8 mouse cellular contexts compared by ENCODE assay signal in the genomic region with DNA sequence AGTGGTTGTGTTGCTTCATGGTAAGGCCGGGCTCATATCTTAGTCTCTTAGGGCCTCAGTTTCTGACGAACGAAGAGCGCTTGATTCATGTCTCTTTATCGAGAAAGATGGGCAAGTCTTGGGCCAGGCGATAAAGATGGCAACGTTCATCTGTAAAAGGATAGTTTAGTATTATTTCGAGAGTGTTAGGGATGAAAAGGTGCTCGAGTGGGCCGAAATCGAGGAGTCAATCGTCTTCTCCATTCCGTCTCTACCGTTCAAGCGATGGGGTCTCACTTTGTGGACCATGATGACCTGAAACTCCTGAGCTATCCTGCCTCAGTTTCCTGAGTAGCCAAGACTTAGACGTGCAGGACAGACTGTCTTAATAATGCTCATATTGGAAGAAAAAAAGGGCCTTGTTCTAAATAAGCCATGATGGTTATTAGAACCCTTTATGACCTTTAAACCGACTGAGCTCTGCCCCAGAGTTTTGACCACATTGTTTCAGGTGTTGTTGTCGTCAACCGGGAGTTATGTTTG. TPM values are rescaled to one million over a fixed set of nuclear protein-coding genes. Genes with fewer than 3 reads are reported as not detected.
DNase-seq lines count a peak whose midpoint lies in the region; ATAC-seq and TF ChIP-seq lines count a peak whose summit lies in the region.

No protein-coding gene starts in this region.

- H3K4me3 ChIP-seq in lung, adult 2 months (replicated peaks; ENCODE audit: extremely low read depth, low read depth, low read length): peak overlapping the region; percentile 85
- peak overlapping the region; percentile 99 for H3K4me3 ChIP-seq in embryonic facial prominence, embryonic 12.5 days
- peak overlapping the region; percentile 94 for H3K4me3 ChIP-seq in intestine, embryonic 15.5 days (replicated peaks)
- H3K4me3 ChIP-seq in neural tube, embryonic 13.5 days: peak overlapping the region; percentile 93

- H3K4me1 ChIP-seq in lung, adult 2 months (ENCODE audit: control insufficient read depth, insufficient read depth, low read length): peaks cover 12% of the 10 kb centered on the region
- peaks cover 16% of the 10 kb centered on the region for H3K4me1 ChIP-seq in embryonic facial prominence, embryonic 12.5 days
- H3K4me1 ChIP-seq in intestine, embryonic 15.5 days (replicated peaks): peaks cover 13% of the 10 kb centered on the region; the same call in 1 of the 2 replicates
- peaks cover 22% of the 10 kb centered on the region for H3K4me1 ChIP-seq in neural tube, embryonic 13.5 days (replicated peaks)

- TF ChIP-seq POLR2A in lung, adult 2 months (IDR thresholded peaks at IDR 0.05; ENCODE audit: borderline replicate concordance, extremely low read depth, low read depth, low read length): no peak

- no peak for TF ChIP-seq CTCF in lung, adult 2 months (IDR thresholded peaks at IDR 0.05; ENCODE audit: insufficient read depth, low read length)

- peak overlapping the region; percentile 86 for H3K4me2 ChIP-seq in embryonic facial prominence, embryonic 12.5 days (replicated peaks)
- H3K4me2 ChIP-seq in intestine, embryonic 15.5 days (replicated peaks): peak overlapping the region; percentile 76
- H3K4me2 ChIP-seq in neural tube, embryonic 13.5 days: peak overlapping the region; percentile 89

- 4% methylated on average over 19 of the region's 19 CpGs for WGBS in lung, adult 2 months
- WGBS in embryonic facial prominence, embryonic 12.5 days: 5% methylated on average over 19 of the region's 19 CpGs
- WGBS in intestine, embryonic 15.5 days: 5% methylated on average over 19 of the region's 19 CpGs
- 7% methylated on average over 19 of the region's 19 CpGs for WGBS in neural tube, embryonic 13.5 days

- no peak for DNase-seq in lung, adult 2 months
- no peak for DNase-seq in lung, postnatal 10 days
- no peak for DNase-seq in thymus, postnatal 0 days (ENCODE audit: low spot score)
- no peak for DNase-seq in T-cell, adult 2 months (ENCODE audit: low spot score)

- H3K36me3 ChIP-seq in embryonic facial prominence, embryonic 12.5 days: no peaks in the 10 kb centered on the region
- H3K36me3 ChIP-seq in intestine, embryonic 15.5 days: no peaks in the 10 kb centered on the region
- no peaks in the 10 kb centered on the region for H3K36me3 ChIP-seq in neural tube, embryonic 13.5 days

- H3K27me3 ChIP-seq in embryonic facial prominence, embryonic 12.5 days: no peaks in the 10 kb centered on the region; the same call in 1 of the 2 replicates
- no peaks in the 10 kb centered on the region for H3K27me3 ChIP-seq in intestine, embryonic 15.5 days (replicated peaks)
- H3K27me3 ChIP-seq in neural tube, embryonic 13.5 days: no peaks in the 10 kb centered on the region

- no peaks in the 10 kb centered on the region for H3K9me3 ChIP-seq in embryonic facial prominence, embryonic 12.5 days
- H3K9me3 ChIP-seq in intestine, embryonic 15.5 days: no peaks in the 10 kb centered on the region
- H3K9me3 ChIP-seq in neural tube, embryonic 13.5 days: no peaks in the 10 kb centered on the region

- no peak for ATAC-seq in embryonic facial prominence, embryonic 12.5 days (ENCODE audit: insufficient number of reproducible peaks, insufficient read depth, low FRiP score, low TSS enrichment)
- no peak for ATAC-seq in intestine, embryonic 15.5 days
- peak; percentile 4; the same call in 1 of the 2 replicates for ATAC-seq in neural tube, embryonic 13.5 days (ENCODE audit: low read depth)
- ATAC-seq in CD4-positive, CD25-positive, alpha-beta regulatory T cell, adult 4 months: no peak

- 0 out of 2 replicates have a peak overlapping the region, but pooled peaks have one; percentile 78 for H3K27ac ChIP-seq in embryonic facial prominence, embryonic 12.5 days
- H3K27ac ChIP-seq in intestine, embryonic 15.5 days: peak overlapping the region; percentile 74
- peak overlapping the region; percentile 90 for H3K27ac ChIP-seq in neural tube, embryonic 13.5 days (replicated peaks)

- H3K9ac ChIP-seq in embryonic facial prominence, embryonic 12.5 days: peak overlapping the region; percentile 98
- H3K9ac ChIP-seq in intestine, embryonic 15.5 days: peak overlapping the region; percentile 92
- peak overlapping the region; percentile 94 for H3K9ac ChIP-seq in neural tube, embryonic 13.5 days

RNA-seq across cellular contexts. Expression of gene Rabep1, which starts 0.9 kb away (rescaled TPM):
- 3.4 TPM in 2 replicates for polyA plus RNA-seq in lung, adult 2 months (2012; rRNA removed)
- 43.9 and 45.9 TPM in 2 replicates for polyA plus RNA-seq in embryonic facial prominence, embryonic 12.5 days (2016; fragmentation: Nextera tagmentation; extraction: Ambion mirVana)
- polyA plus RNA-seq in intestine, embryonic 15.5 days (2015; fragmentation: Nextera tagmentation; extraction: Ambion mirVana): 51.4 and 53.9 TPM in 2 replicates
- polyA plus RNA-seq in neural tube, embryonic 13.5 days (2015; fragmentation: Nextera tagmentation; extraction: Ambion mirVana): 80.3 and 86.9 TPM in 2 replicates
- polyA plus RNA-seq in CD4-positive, CD25-positive, alpha-beta regulatory T cell, adult 4 months (2017; shearing (Covaris generic)): 10 to 100 TPM in 1 of 2 experiments, 1 to 10 TPM in 1; 8.5 to 10.9 TPM
- polyA plus RNA-seq in thymus, postnatal 0 days (2015; fragmentation: Nextera tagmentation; extraction: Ambion mirVana): 35.6 and 38.1 TPM in 2 replicates

RNA-seq across cellular contexts. Expression of gene Scimp, which starts 33.1 kb away (rescaled TPM):
- 2.6 and 3.5 TPM in 2 replicates for polyA plus RNA-seq in lung, adult 2 months (2012; rRNA removed)
- polyA plus RNA-seq in embryonic facial prominence, embryonic 12.5 days (2016; fragmentation: Nextera tagmentation; extraction: Ambion mirVana): not detected in 2 replicates
- polyA plus RNA-seq in intestine, embryonic 15.5 days (2015; fragmentation: Nextera tagmentation; extraction: Ambion mirVana): 0.70 and 0.88 TPM in 2 replicates
- not detected in 2 replicates for polyA plus RNA-seq in neural tube, embryonic 13.5 days (2015; fragmentation: Nextera tagmentation; extraction: Ambion mirVana)
- under 1 TPM in 1 of 2 experiments, not detected in 1; 0.81 TPM for polyA plus RNA-seq in CD4-positive, CD25-positive, alpha-beta regulatory T cell, adult 4 months (2017; shearing (Covaris generic))
- 2.1 and 3.1 TPM in 2 replicates for polyA plus RNA-seq in thymus, postnatal 0 days (2015; fragmentation: Nextera tagmentation; extraction: Ambion mirVana)
